Mouse (Mus musculus) G1E (cell line): ENCODE results near the gene Eef1a2.

Experiments used
- CTCF ChIP-seq: IDR thresholded peaks from 2 replicates; pipeline ENCODE4 v1.5.1; 2012; ENCODE audit warnings: low read depth, low read length, inconsistent platforms, mixed read lengths
- TAL1 ChIP-seq: conservative IDR thresholded peaks from 2 replicates; pipeline ENCODE4 v1.6.1; 2012; ENCODE audit warnings: low read depth, low read length, inconsistent platforms, mixed read lengths

DNA sequence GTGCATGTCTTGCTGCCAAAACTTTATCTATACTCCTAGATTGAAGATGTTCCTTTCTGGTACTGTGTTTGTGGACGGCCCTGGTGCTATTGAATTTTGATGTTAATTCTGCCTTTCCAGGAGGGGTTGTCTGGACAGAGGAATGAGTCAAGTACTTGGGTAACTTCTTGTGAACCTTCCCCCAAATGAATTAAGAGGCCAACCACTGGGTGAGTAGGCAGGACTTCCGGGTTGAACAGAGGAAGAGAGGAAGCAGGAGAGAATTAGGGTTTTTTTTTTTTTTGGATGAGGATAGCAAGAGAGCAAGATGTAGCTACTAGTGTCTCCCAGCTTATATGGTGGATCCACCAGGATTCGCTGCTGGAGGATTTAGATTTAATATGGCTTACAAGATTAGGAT, 21.2 kb upstream of the Eef1a2 start:
- no peak for TF ChIP-seq CTCF
- no peak for TF ChIP-seq TAL1
